Mouse (Mus musculus): ENCODE results near the gene Dntt.

GRCm38 (mm10) chr19:41031009-41031408 lies 1.9 kb downstream of the Dntt start:
- TF ChIP-seq CTCF (IDR thresholded peaks at IDR 0.05; ENCODE audit: insufficient read depth, low read depth, low read length) (no peak), POLR2A (IDR thresholded peaks at IDR 0.05; ENCODE audit: insufficient read depth, low read depth, low read length) (no peak)

Data from olfactory bulb, adult 2 months (tissue).